Mouse (Mus musculus) midbrain, embryonic 14.5 days (tissue): ENCODE data around the gene Fam178b. TPM values are rescaled to one million over a fixed set of nuclear protein-coding genes. Genes with fewer than 3 reads are reported as not detected.

Source experiments
- ATAC-seq: fragments of 200-750 bp; cut with Nextera tagmentation; 2 replicates; pipeline ENCODE4 v1.8.0; 2017; ENCODE audit warnings: moderate number of reproducible peaks, moderate library complexity; ENCODE audit not compliant: low FRiP score, low TSS enrichment
- DNase-seq: peaks from one replicate; pipeline ENCODE4 v3.0.0-alpha.2; 2015
- H3K27ac ChIP-seq: fragments of 300-500 bp; sonication (generic); replicated peaks from 2 replicates; pipeline ENCODE4 v1.5.1; 2014; ENCODE audit warnings: mild to moderate bottlenecking, low read depth, low read length, moderate library complexity
- H3K27me3 ChIP-seq: fragments of 300-500 bp; sonication (generic); 2 replicates; pipeline ENCODE4 v1.6.1; 2014; ENCODE audit warnings: low read length, control low read depth, mixed read lengths; ENCODE audit not compliant: control insufficient read depth, insufficient read depth
- H3K36me3 ChIP-seq: fragments of 300-500 bp; sonication (generic); 2 replicates; pipeline ENCODE4 v1.6.1; 2014; ENCODE audit warnings: low read length, control low read depth; ENCODE audit not compliant: control insufficient read depth, insufficient read depth
- H3K4me1 ChIP-seq: fragments of 300-500 bp; sonication (generic); 2 replicates; pipeline ENCODE4 v1.6.1; 2014; ENCODE audit warnings: mild to moderate bottlenecking, antibody characterized with exemption, low read length, control low read depth; ENCODE audit not compliant: control insufficient read depth, insufficient read depth
- H3K4me2 ChIP-seq: fragments of 300-500 bp; sonication (generic); 2 replicates; pipeline ENCODE4 v1.6.1; 2014; ENCODE audit warnings: mild to moderate bottlenecking, low read length, moderate library complexity
- H3K4me3 ChIP-seq: fragments of 300-500 bp; sonication (generic); replicated peaks from 2 replicates; pipeline ENCODE4 v1.5.1; 2014; ENCODE audit warnings: low read depth, low read length
- H3K9ac ChIP-seq: fragments of 300-500 bp; sonication (generic); replicated peaks from 2 replicates; pipeline ENCODE4 v1.6.1; 2014; ENCODE audit warnings: mild to moderate bottlenecking, low read length, moderate library complexity
- H3K9me3 ChIP-seq: fragments of 300-500 bp; sonication (generic); 2 replicates; pipeline ENCODE4 v1.6.1; 2016; ENCODE audit warnings: low read length, control low read depth, mixed read lengths; ENCODE audit not compliant: control insufficient read depth
- WGBS: fragments of 180-500 bp; shearing (Covaris S2); extraction: QIAGEN DNeasy Blood & Tissue Kit; methylation state at CpG from one replicate; pipeline ENCODE4 v1.1.7; 2014; 5-methylcytosine and 5-hydroxymethylcytosine counted together
- polyA plus RNA-seq: library from polyadenylated mRNA; unstranded; fragments of >200 nt; fragmentation: Nextera tagmentation; extraction: Ambion mirVana; gene quantifications from 2 replicates; pipeline ENCODE4 v1.2.1, GENCODE M21; 2014

Fam178b gene
- polyA plus RNA-seq, 1 experiment from 2014 or later: 0.29 TPM

GRCm38 (mm10) chr1:36536397-36536728, 146.6 kb downstream of the Fam178b start:
- Histone ChIP-seq H3K4me2 (no peak overlapping the region), H3K27ac (no peak overlapping the region), H3K9ac (no peak overlapping the region), H3K4me3 (no peak overlapping the region), H3K36me3 (peaks cover 28% of the 10 kb centered on the region), H3K27me3 (no peaks in the 10 kb centered on the region), H3K4me1 (no peaks in the 10 kb centered on the region), H3K9me3 (no peaks in the 10 kb centered on the region)
- ATAC-seq (no peak), DNase-seq (no peak)
- 91% methylated on average over 8 of the region's 8 CpGs for WGBS

GRCm38 (mm10) chr1:36535477-36536396, 147.2 kb downstream of the Fam178b start:
- no peak overlapping the region for H3K27ac ChIP-seq
- H3K9me3 ChIP-seq: no peaks in the 10 kb centered on the region
- H3K4me2 ChIP-seq: no peak overlapping the region
- H3K4me1 ChIP-seq: no peaks in the 10 kb centered on the region
- H3K9ac ChIP-seq: no peak overlapping the region
- no peaks in the 10 kb centered on the region for H3K27me3 ChIP-seq
- H3K4me3 ChIP-seq: no peak overlapping the region
- ATAC-seq: no peak
- 90% methylated on average over 11 of the region's 11 CpGs for WGBS
- no peak for DNase-seq
- H3K36me3 ChIP-seq: peaks cover 25% of the 10 kb centered on the region

GRCm38 (mm10) chr1:36534595-36535058, 148.4 kb downstream of the Fam178b start:
- no peak for ATAC-seq
- DNase-seq: no peak
- H3K4me2 ChIP-seq: no peak overlapping the region
- H3K4me3 ChIP-seq: no peak overlapping the region
- H3K36me3 ChIP-seq: peaks cover 17% of the 10 kb centered on the region
- no peaks in the 10 kb centered on the region for H3K9me3 ChIP-seq
- no peaks in the 10 kb centered on the region for H3K4me1 ChIP-seq
- WGBS: 81% methylated on average over 6 of the region's 6 CpGs
- H3K27ac ChIP-seq: no peak overlapping the region
- H3K9ac ChIP-seq: no peak overlapping the region
- H3K27me3 ChIP-seq: no peaks in the 10 kb centered on the region

- H3K27ac ChIP-seq: no peak overlapping the region
- DNase-seq (no peak), ATAC-seq (no peak)
- no peaks in the 10 kb centered on the region for H3K9me3 ChIP-seq
- H3K4me2 ChIP-seq: no peak overlapping the region
- H3K4me3 ChIP-seq: no peak overlapping the region
- no peaks in the 10 kb centered on the region for H3K27me3 ChIP-seq
- peaks cover 6% of the 10 kb centered on the region for H3K36me3 ChIP-seq
- 86% methylated on average over 6 of the region's 6 CpGs for WGBS
- no peak overlapping the region for H3K9ac ChIP-seq
- no peaks in the 10 kb centered on the region for H3K4me1 ChIP-seq
These were observed 149.4 kb downstream of the Fam178b start for GRCm38 (mm10) chr1:36533546-36533945.

- DNase-seq: no peak
- no peaks in the 10 kb centered on the region for H3K4me1 ChIP-seq
- no peak overlapping the region for H3K4me2 ChIP-seq
- no peak overlapping the region for H3K9ac ChIP-seq
- H3K27me3 ChIP-seq: no peaks in the 10 kb centered on the region
- H3K27ac ChIP-seq: no peak overlapping the region
- 95% methylated on average over 12 of the region's 12 CpGs for WGBS
- H3K36me3 ChIP-seq: 0 out of 2 replicates have a peak, but pooled peaks cover 2% of the 10 kb centered on the region
- ATAC-seq: no peak
- no peaks in the 10 kb centered on the region for H3K9me3 ChIP-seq
- no peak overlapping the region for H3K4me3 ChIP-seq
These were observed 151.5 kb downstream of the Fam178b start for GRCm38 (mm10) chr1:36531461-36531860.

GRCm38 (mm10) chr1:36530962-36531361, 152.0 kb downstream of the Fam178b start:
- H3K4me2 ChIP-seq: no peak overlapping the region
- H3K27me3 ChIP-seq: no peaks in the 10 kb centered on the region
- H3K9me3 ChIP-seq: no peaks in the 10 kb centered on the region
- H3K4me3 ChIP-seq: no peak overlapping the region
- H3K27ac ChIP-seq: no peak overlapping the region
- DNase-seq (no peak), ATAC-seq (no peak)
- H3K36me3 ChIP-seq: peaks cover 5% of the 10 kb centered on the region
- H3K9ac ChIP-seq: no peak overlapping the region
- WGBS: 91% methylated on average over 7 of the region's 7 CpGs
- H3K4me1 ChIP-seq: no peaks in the 10 kb centered on the region

DNA sequence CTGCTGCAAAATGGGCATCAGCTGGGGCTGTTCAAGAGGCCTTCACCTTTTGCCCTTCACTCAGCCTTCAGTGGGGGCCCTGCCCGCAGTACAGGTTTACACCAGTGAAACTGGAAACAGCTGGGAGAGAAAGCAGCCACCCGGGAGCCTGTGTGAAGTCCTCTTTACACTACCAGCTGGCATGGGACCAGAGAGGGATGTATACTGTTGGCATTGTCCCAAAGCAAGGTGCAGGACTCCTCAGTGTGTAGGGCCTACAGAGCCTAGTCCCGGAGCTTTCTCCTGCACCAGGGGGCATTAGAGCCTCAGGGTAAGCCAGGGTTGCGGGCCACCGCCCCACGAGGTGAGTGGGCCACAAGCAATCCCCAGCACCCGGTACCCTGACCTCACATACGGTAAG, 152.5 kb downstream of the Fam178b start:
- ATAC-seq: no peak
- no peak for DNase-seq
- H3K27ac ChIP-seq: no peak overlapping the region

GRCm38 (mm10) chr1:36529875-36530274, 153.1 kb downstream of the Fam178b start:
- Histone ChIP-seq H3K4me3 (no peak overlapping the region), H3K4me1 (no peaks in the 10 kb centered on the region), H3K27me3 (no peaks in the 10 kb centered on the region), H3K27ac (no peak overlapping the region), H3K9me3 (no peaks in the 10 kb centered on the region), H3K36me3 (peaks cover 16% of the 10 kb centered on the region), H3K4me2 (no peak overlapping the region), H3K9ac (no peak overlapping the region)
- DNase-seq (no peak), ATAC-seq (no peak)
- 98% methylated on average over 4 of the region's 4 CpGs for WGBS

More for the DNA sequence above, 152.5 kb downstream of the Fam178b start:
- no peaks in the 10 kb centered on the region for H3K27me3 ChIP-seq
- H3K9ac ChIP-seq: no peak overlapping the region
- H3K4me1 ChIP-seq: no peaks in the 10 kb centered on the region
- no peak overlapping the region for H3K4me2 ChIP-seq
- H3K4me3 ChIP-seq: no peak overlapping the region
- H3K36me3 ChIP-seq: peaks cover 10% of the 10 kb centered on the region
- WGBS: 87% methylated on average over 8 of the region's 8 CpGs
- H3K9me3 ChIP-seq: no peaks in the 10 kb centered on the region

GRCm38 (mm10) chr1:36529274-36529673, 153.7 kb downstream of the Fam178b start:
- Histone ChIP-seq H3K4me2 (no peak overlapping the region), H3K9me3 (no peaks in the 10 kb centered on the region), H3K4me1 (no peaks in the 10 kb centered on the region), H3K36me3 (peaks cover 22% of the 10 kb centered on the region), H3K27me3 (no peaks in the 10 kb centered on the region), H3K9ac (no peak overlapping the region), H3K27ac (no peak overlapping the region), H3K4me3 (no peak overlapping the region)
- no peak for DNase-seq
- WGBS: 92% methylated on average over 4 of the region's 4 CpGs
- no peak for ATAC-seq
